Mouse (Mus musculus): ENCODE measurements around the gene Plekha4. TPM values are rescaled to one million over a fixed set of nuclear protein-coding genes. Genes with fewer than 3 reads are reported as not detected.
"Not testable (repeated sequence)": the region's sequence is repeated elsewhere in the genome, so short reads cannot be mapped to it uniquely, and the experiment has no call there.

The Plekha4 gene
- 1.1 and 1.2 TPM in 2 replicates for polyA plus RNA-seq (2015; fragmentation: Nextera tagmentation; extraction: Ambion mirVana)

- peak within 1 kb of the TSS; percentile 99 for H3K27ac ChIP-seq (replicated peaks)
- peaks cover 23% of the 10 kb centered on the region for H3K36me3 ChIP-seq
- H3K4me1 ChIP-seq: peaks cover 61% of the 10 kb centered on the region
- peak within 1 kb of the TSS; percentile 91 for H3K4me2 ChIP-seq
- no peaks in the 10 kb centered on the region for H3K9me3 ChIP-seq
- H3K9ac ChIP-seq: peak within 1 kb of the TSS; percentile 97
- H3K4me3 ChIP-seq: peak within 1 kb of the TSS; percentile 92
- H3K27me3 ChIP-seq (replicated peaks): no peaks in the 10 kb centered on the region
- ATAC-seq (ENCODE audit: extremely low read depth, insufficient number of reproducible peaks, low FRiP score, low TSS enrichment): peak; percentile 72
- WGBS: under 1% methylated on average over 54 of the region's 54 CpGs
Measured at GRCm38 (mm10) chr7:45525809-45526473, at the start of gene Plekha4, which contains the start of gene Ppp1r15a. TSS of gene Plekha4 (plus strand) at chr7:45526330. TSS of gene Ppp1r15a (minus strand) at chr7:45526268.

- Histone ChIP-seq H3K4me3 (no peak overlapping the region), H3K4me2 (no peak overlapping the region), H3K9me3 (no peaks in the 10 kb centered on the region), H3K4me1 (0 out of 2 replicates have a peak, but pooled peaks cover 3% of the 10 kb centered on the region), H3K9ac (no peak overlapping the region), H3K27ac (replicated peaks) (no peak overlapping the region), H3K36me3 (0 out of 2 replicates have a peak, but pooled peaks cover 6% of the 10 kb centered on the region), H3K27me3 (replicated peaks) (no peaks in the 10 kb centered on the region)
- WGBS: 52% methylated on average over 1 of the region's 1 CpGs
- ATAC-seq (ENCODE audit: extremely low read depth, insufficient number of reproducible peaks, low FRiP score, low TSS enrichment): no peak
Measured at GRCm38 (mm10) chr7:45476453-45476852, 49.7 kb upstream of the Plekha4 start.

GRCm38 (mm10) chr7:45477003-45477402, 49.1 kb upstream of the Plekha4 start:
- no peak overlapping the region for H3K4me2 ChIP-seq

GRCm38 (mm10) chr7:45478774-45479173, 47.4 kb upstream of the Plekha4 start:
- Histone ChIP-seq H3K36me3 (0 out of 2 replicates have a peak, but pooled peaks cover 4% of the 10 kb centered on the region), H3K4me3 (no peak overlapping the region), H3K4me2 (no peak overlapping the region)

More at GRCm38 (mm10) chr7:45477003-45477402, 49.1 kb upstream of the Plekha4 start:
- Histone ChIP-seq H3K27ac (replicated peaks) (no peak overlapping the region), H3K36me3 (0 out of 2 replicates have a peak, but pooled peaks cover 6% of the 10 kb centered on the region), H3K4me1 (0 out of 2 replicates have a peak, but pooled peaks cover 3% of the 10 kb centered on the region), H3K9ac (0 out of 2 replicates have a peak overlapping the region, but pooled peaks have one; percentile 38), H3K4me3 (no peak overlapping the region), H3K9me3 (no peaks in the 10 kb centered on the region), H3K27me3 (replicated peaks) (no peaks in the 10 kb centered on the region)
- ATAC-seq (ENCODE audit: extremely low read depth, insufficient number of reproducible peaks, low FRiP score, low TSS enrichment): no peak
- WGBS: 15% methylated on average over 3 of the region's 3 CpGs

GRCm38 (mm10) chr7:45480310-45480709, 45.8 kb upstream of the Plekha4 start:
- WGBS: 72% methylated on average over 3 of the region's 4 CpGs
- ATAC-seq (ENCODE audit: extremely low read depth, insufficient number of reproducible peaks, low FRiP score, low TSS enrichment): not testable (repeated sequence)

More at GRCm38 (mm10) chr7:45478774-45479173, 47.4 kb upstream of the Plekha4 start:
- Histone ChIP-seq H3K9me3 (no peaks in the 10 kb centered on the region), H3K4me1 (0 out of 2 replicates have a peak, but pooled peaks cover 3% of the 10 kb centered on the region), H3K27me3 (replicated peaks) (no peaks in the 10 kb centered on the region), H3K27ac (replicated peaks) (no peak overlapping the region), H3K9ac (no peak overlapping the region)
- WGBS: 90% methylated on average over 7 of the region's 7 CpGs
- no peak for ATAC-seq (ENCODE audit: extremely low read depth, insufficient number of reproducible peaks, low FRiP score, low TSS enrichment)

GRCm38 (mm10) chr7:45481374-45481927, 44.7 kb upstream of the Plekha4 start, which contains the start of gene Tulp2:
TSS of gene Tulp2 (plus strand) at chr7:45481877.
- no peaks in the 10 kb centered on the region for H3K27me3 ChIP-seq (replicated peaks)
- no peak within 1 kb of the TSS for H3K4me2 ChIP-seq
- H3K9ac ChIP-seq: no peak within 1 kb of the TSS
- H3K4me3 ChIP-seq: no peak within 1 kb of the TSS
- H3K4me1 ChIP-seq: no peaks in the 10 kb centered on the region
- no peak within 1 kb of the TSS for H3K27ac ChIP-seq (replicated peaks)
- 49% methylated on average over 15 of the region's 15 CpGs for WGBS
- ATAC-seq (ENCODE audit: extremely low read depth, insufficient number of reproducible peaks, low FRiP score, low TSS enrichment): peak; percentile 74; the same call in 1 of the 2 replicates
- H3K9me3 ChIP-seq: no peaks in the 10 kb centered on the region
- 0 out of 2 replicates have a peak, but pooled peaks cover 5% of the 10 kb centered on the region for H3K36me3 ChIP-seq

More at GRCm38 (mm10) chr7:45480310-45480709, 45.8 kb upstream of the Plekha4 start:
- H3K4me1 ChIP-seq; H3K4me3 ChIP-seq; H3K4me2 ChIP-seq; H3K9ac ChIP-seq; H3K9me3 ChIP-seq; H3K27me3 ChIP-seq (replicated peaks); H3K36me3 ChIP-seq; H3K27ac ChIP-seq (replicated peaks): not testable (repeated sequence)

GRCm38 (mm10) chr7:45482166-45482565, 44.0 kb upstream of the Plekha4 start:
- no peak overlapping the region for H3K4me3 ChIP-seq
- H3K27ac ChIP-seq (replicated peaks): no peak overlapping the region
- no peaks in the 10 kb centered on the region for H3K4me1 ChIP-seq
- no peak overlapping the region for H3K9ac ChIP-seq
- ATAC-seq (ENCODE audit: extremely low read depth, insufficient number of reproducible peaks, low FRiP score, low TSS enrichment): no peak
- H3K27me3 ChIP-seq (replicated peaks): no peaks in the 10 kb centered on the region
- no peaks in the 10 kb centered on the region for H3K9me3 ChIP-seq
- H3K4me2 ChIP-seq: no peak overlapping the region
- 68% methylated on average over 1 of the region's 1 CpGs for WGBS
- 0 out of 2 replicates have a peak, but pooled peaks cover 5% of the 10 kb centered on the region for H3K36me3 ChIP-seq

- not testable (repeated sequence) for ATAC-seq (ENCODE audit: extremely low read depth, insufficient number of reproducible peaks, low FRiP score, low TSS enrichment)
- 85% methylated on average over 5 of the region's 5 CpGs for WGBS
Measured at GRCm38 (mm10) chr7:45484985-45485384, 41.1 kb upstream of the Plekha4 start.

GRCm38 (mm10) chr7:45486158-45486557, 40.0 kb upstream of the Plekha4 start:
- Histone ChIP-seq H3K27me3 (replicated peaks) (no peaks in the 10 kb centered on the region), H3K9ac (no peak overlapping the region), H3K36me3 (0 out of 2 replicates have a peak, but pooled peaks cover 2% of the 10 kb centered on the region), H3K27ac (replicated peaks) (no peak overlapping the region), H3K4me2 (no peak overlapping the region), H3K4me3 (no peak overlapping the region), H3K4me1 (peaks cover 24% of the 10 kb centered on the region), H3K9me3 (no peaks in the 10 kb centered on the region)
- no peak for ATAC-seq (ENCODE audit: extremely low read depth, insufficient number of reproducible peaks, low FRiP score, low TSS enrichment)
- 47% methylated on average over 7 of the region's 7 CpGs for WGBS

More at GRCm38 (mm10) chr7:45484985-45485384, 41.1 kb upstream of the Plekha4 start:
- H3K4me2 ChIP-seq; H3K27ac ChIP-seq (replicated peaks); H3K9ac ChIP-seq; H3K36me3 ChIP-seq; H3K9me3 ChIP-seq; H3K4me3 ChIP-seq; H3K27me3 ChIP-seq (replicated peaks): not testable (repeated sequence)
- peaks cover 18% of the 10 kb centered on the region for H3K4me1 ChIP-seq

GRCm38 (mm10) chr7:45486761-45487415, 39.2 kb upstream of the Plekha4 start, which contains the start of gene Gm45808:
TSS of gene Gm45808 (minus strand) at chr7:45486811.
- WGBS: 83% methylated on average over 12 of the region's 12 CpGs
- Histone ChIP-seq H3K27me3 (replicated peaks) (no peaks in the 10 kb centered on the region), H3K4me1 (peaks cover 29% of the 10 kb centered on the region), H3K27ac (replicated peaks) (no peak within 1 kb of the TSS), H3K36me3 (peaks cover 2% of the 10 kb centered on the region; the same call in 1 of the 2 replicates), H3K4me2 (peak within 1 kb of the TSS; percentile 78; the same call in 1 of the 2 replicates), H3K4me3 (no peak within 1 kb of the TSS), H3K9me3 (no peaks in the 10 kb centered on the region), H3K9ac (no peak within 1 kb of the TSS)
- no peak for ATAC-seq (ENCODE audit: extremely low read depth, insufficient number of reproducible peaks, low FRiP score, low TSS enrichment)

- Histone ChIP-seq H3K27me3 (replicated peaks) (no peaks in the 10 kb centered on the region), H3K4me1 (peaks cover 29% of the 10 kb centered on the region), H3K36me3 (peaks cover 12% of the 10 kb centered on the region), H3K4me3 (peak overlapping the region; percentile 62), H3K9ac (peak overlapping the region; percentile 84), H3K9me3 (no peaks in the 10 kb centered on the region), H3K27ac (replicated peaks) (peak overlapping the region; percentile 58; the same call in 1 of the 2 replicates), H3K4me2 (peak overlapping the region; percentile 78)
- no peak for ATAC-seq (ENCODE audit: extremely low read depth, insufficient number of reproducible peaks, low FRiP score, low TSS enrichment)
- 42% methylated on average over 11 of the region's 11 CpGs for WGBS
Measured at GRCm38 (mm10) chr7:45487861-45488292, 38.3 kb upstream of the Plekha4 start.

Data from heart, embryonic 13.5 days (tissue).